Mouse (Mus musculus) CD4-positive, CD25-positive, alpha-beta regulatory T cell, adult 2 months (primary cell): ENCODE data around the gene Tgfb2.

ENCODE experiments used
- DNase-seq: peaks from one replicate; pipeline ENCODE4 v3.0.0-alpha.2; 2012; ENCODE audit warnings: low read depth, low spot score

The Tgfb2 gene

DNA sequence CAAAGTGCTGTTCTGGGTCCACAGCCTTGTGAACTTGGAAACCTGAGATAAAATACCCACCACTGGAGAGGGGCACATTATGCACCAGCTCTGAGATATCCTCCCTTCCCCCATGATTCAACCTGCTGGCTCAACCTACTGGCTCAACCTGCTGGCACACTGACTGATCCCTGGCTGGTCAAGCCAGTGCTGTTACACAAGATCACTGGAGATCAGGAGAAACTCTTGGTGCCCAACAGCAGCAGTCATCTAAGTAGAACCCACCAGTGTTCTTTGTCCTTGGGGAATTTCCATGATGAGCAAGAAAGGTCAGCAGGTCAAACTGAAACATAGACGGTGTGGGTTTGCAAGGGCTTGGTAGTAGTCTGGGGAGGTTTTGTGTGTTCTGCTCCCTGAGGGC is 49.6 kb downstream of the Tgfb2 start:
- DNase-seq, result no peak

DNA sequence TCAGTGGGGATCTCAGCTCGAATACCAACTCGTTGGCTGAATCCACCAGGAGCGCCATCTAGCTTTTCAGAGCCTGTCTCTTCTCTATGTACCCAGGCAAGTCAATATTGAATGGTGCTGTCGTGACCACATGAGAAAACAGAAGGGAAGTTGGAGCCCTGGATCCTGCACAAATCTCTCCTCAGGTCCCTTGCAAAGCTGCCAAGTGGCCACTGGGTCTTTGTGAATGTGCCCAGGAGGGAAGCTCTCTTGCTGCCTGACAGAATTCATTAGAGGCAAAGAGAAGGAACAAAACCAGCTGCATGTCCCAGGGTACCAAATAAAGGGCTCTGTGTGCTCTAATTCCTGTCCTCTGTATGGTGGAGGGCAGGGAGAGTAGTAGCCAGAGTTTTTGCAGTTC is 50.7 kb downstream of the Tgfb2 start:
- no peak for DNase-seq

GRCm38 (mm10) chr1:186652208-186652607 is 53.6 kb downstream of the Tgfb2 start:
- DNase-seq, result no peak

GRCm38 (mm10) chr1:186650011-186650410 is 55.8 kb downstream of the Tgfb2 start:
- DNase-seq, result no peak

- DNase-seq, result no peak
These were observed 68.2 kb downstream of the Tgfb2 start for GRCm38 (mm10) chr1:186637304-186638213.

DNA sequence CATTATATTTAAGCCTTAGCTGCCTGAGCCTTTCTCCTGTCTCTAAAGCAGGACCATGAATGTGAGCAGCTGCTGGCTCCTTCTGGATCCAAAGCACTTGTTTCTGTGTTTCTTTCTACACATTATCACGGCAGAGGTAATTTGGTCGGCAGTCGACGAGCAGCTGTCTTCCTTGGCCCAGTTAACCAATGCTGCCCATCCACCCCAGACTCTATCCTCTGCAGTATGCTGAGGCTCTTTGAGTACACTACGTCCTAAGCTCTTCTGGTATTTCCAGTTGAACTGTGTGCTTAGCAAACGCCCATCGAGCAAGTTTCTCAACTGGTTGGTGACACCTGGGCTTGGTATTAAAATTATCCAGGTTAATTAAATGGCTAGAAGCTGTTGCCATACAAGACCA is 70.7 kb downstream of the Tgfb2 start:
- no peak for DNase-seq

GRCm38 (mm10) chr1:186631457-186631856 is 74.3 kb downstream of the Tgfb2 start:
- DNase-seq, result no peak

DNA sequence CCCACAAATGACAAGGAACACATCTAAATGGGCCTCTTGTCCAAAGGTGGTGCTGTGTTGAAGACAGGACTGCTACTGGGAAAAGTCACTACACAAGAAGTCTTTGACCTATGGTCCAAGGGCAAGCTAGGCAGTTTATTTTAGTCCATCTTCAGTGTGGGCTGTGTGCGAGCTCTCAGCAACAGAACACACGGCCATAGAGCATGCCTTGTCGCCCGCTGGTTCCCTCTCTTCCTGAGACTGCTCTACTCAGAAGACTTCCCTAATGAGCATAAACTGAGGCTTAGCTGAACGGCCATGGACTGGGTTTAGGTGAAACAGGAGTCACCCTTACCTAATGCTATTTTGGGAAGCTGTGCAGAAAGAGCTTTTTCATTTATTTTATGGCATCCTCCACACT is 74.8 kb downstream of the Tgfb2 start:
- DNase-seq, result no peak

DNA sequence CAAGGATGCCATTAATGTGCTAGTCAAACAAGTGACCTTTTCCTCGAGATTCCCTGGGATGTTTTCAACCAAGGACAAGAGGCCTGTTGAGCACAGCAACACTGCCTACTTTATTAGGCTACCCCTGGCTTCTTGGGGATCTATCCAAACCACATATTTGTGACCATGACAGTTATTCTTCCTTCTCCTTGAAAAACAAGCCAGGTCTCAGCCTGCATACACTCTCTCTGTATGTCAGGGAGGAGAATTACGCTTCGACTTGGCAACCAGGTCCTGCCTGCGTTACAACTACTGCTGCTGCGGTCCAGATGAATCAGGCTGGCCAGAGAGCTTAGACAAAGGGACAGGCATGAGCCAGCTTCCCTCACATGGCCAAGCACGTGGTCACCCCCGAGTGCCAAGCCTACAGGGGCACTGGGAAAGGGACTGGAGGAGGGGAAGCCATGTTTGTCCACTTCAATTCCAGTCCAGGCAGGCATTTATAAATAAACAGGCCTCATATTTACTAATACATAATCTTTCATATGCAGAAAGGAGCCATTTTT is 78.3 kb downstream of the Tgfb2 start:
- no peak for DNase-seq

- DNase-seq, result no peak
These were observed 81.3 kb downstream of the Tgfb2 start for GRCm38 (mm10) chr1:186624474-186624873.

- DNase-seq, result no peak
These were observed 84.0 kb downstream of the Tgfb2 start for GRCm38 (mm10) chr1:186621812-186622211.

GRCm38 (mm10) chr1:186618285-186618684 is 87.5 kb downstream of the Tgfb2 start:
- DNase-seq, result no peak

GRCm38 (mm10) chr1:186611371-186611770 is 94.4 kb downstream of the Tgfb2 start:
- DNase-seq, result no peak

DNA sequence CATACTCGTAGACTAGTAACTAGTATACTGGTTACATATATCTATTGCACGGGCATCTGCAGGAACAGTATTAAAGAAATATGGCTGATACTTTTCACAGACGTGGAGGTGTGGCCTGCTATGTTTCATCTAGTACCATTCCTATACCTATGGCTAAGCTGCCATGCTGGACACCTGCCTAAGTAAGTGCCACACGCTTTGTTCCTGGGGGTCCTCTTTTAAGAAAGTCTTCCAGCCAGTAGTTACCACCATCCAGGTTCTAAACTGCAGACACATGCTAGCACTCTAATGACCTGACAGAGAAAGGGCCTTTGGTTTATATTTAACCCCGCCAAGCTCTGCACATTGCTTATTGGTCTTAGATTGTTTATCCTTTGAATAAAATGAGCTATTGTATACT is 95.3 kb downstream of the Tgfb2 start:
- no peak for DNase-seq

GRCm38 (mm10) chr1:186609793-186610233 is 96.0 kb downstream of the Tgfb2 start:
- DNase-seq, result no peak

- DNase-seq, result no peak
These were observed 97.7 kb downstream of the Tgfb2 start for GRCm38 (mm10) chr1:186608116-186608515.

- no peak for DNase-seq
These were observed 100.2 kb downstream of the Tgfb2 start for GRCm38 (mm10) chr1:186605635-186606034.

DNA sequence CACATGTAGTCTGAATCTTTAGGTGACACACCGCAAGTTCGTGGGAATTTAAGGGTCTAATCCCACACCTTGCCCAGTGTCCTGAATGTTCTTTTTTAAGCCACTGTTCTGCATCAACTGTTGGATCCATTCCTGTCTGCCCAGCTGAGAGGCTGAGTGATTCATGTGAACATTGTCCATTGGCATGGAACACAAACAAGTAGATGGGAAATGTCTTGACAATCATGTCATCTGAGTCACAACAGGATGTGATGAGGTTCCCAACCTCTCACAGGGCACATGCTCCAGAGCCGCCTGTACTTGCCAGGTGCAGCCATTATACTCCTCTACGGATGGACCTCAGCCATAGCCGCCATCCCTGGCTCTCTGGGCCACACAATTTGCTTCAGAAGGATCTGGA is 101.7 kb downstream of the Tgfb2 start:
- DNase-seq, result no peak

DNA sequence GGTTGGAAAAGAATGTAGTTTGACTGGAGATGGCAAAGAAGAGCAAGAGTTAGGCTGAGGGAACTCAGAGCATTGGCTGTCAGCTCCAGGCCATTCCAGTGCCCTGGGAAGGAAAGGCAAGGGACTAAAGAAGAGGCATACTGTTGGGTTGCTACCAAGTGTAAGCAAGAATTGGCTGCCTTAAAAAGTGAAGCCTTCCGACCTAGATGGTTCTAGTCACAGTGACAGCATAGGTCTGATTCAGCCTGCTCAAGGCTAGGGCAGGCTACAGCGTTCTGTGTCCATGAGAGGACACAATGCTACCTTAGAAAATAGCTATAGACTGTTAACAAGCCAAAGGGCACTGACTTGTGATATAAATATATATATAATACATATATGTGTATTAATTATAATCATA is 117.6 kb downstream of the Tgfb2 start:
- no peak for DNase-seq

DNA sequence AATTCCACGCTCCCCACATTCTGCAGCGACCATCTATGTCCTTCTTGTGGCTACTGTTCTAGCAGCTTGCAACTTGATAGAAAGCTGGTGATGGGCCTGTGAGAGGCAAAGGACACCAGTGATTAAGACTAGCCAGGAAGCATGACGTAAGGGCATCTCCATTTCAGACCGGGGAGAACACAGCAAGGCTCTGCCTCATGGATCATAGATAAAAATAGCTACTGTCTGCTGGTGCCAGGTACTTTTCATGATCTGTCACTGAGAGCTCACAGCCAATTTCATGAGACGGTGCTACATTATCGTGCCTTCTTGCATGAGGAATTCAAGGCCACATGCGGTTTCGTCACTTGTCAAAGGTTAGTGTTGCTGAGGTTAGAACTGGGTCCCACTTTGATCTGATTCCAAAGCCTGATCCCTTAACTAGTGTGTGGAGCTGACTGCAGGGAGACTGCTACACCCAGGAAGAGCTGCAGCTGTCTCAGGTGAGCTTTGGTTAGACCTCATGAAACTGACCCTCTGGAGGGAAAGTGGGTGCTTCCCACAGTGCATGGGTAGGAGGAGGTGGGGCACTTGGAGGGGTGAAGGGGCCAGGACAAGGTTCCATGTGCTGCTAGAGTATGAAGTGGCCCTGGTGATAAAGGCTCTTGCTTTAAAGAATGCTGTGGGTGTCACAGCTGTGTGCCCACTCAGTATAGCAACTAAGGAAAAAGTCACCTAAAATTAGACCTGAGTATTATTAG is 118.6 kb downstream of the Tgfb2 start:
- no peak for DNase-seq

- DNase-seq, result no peak
These were observed 120.1 kb downstream of the Tgfb2 start for GRCm38 (mm10) chr1:186585571-186586164.

- DNase-seq, result no peak
These were observed 121.9 kb downstream of the Tgfb2 start for GRCm38 (mm10) chr1:186583933-186584332.
